Mouse (Mus musculus): ENCODE data around the gene Olfr1362.

DNA sequence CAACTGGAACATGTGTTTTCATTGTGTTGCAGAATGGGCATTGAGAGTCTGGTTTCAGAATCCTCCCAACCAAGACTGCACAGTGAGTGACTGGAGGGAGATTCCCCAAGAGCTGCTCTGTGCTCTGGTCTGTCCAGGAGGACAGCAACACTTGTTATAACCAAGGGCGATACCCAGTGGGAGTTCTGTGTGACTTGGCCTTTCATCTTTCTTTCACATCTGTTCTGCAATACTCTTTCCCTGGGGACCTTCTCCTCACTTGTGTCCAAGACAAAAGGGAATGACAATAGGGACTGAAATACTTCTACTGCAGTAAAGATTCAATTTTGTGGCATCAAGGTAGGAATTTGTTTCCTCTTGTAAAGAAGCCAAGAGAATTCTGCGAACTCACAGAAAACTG lies 28.6 kb upstream of the Olfr1362 start, which contains the start of gene Olfr11:
- TF ChIP-seq CTCF (IDR thresholded peaks at IDR 0.05; ENCODE audit: borderline replicate concordance, extremely low read depth, insufficient read depth, insufficient read length): no peak
- TF ChIP-seq POLR2A (IDR thresholded peaks at IDR 0.05; ENCODE audit: borderline replicate concordance, extremely low read depth, insufficient read depth, insufficient read length, poor library complexity, severe bottlenecking): no peak

Data from brain, embryonic 14.5 days (tissue).